Mouse (Mus musculus): ENCODE measurements around the gene Nup62. TPM values are rescaled to one million over a fixed set of nuclear protein-coding genes. Genes with fewer than 3 reads are reported as not detected.

Gene Nup62
- polyA plus RNA-seq, 1 experiment from 2014 or later: 79.3 TPM

- Histone ChIP-seq H3K4me3 (replicated peaks) (no peak overlapping the region), H3K9ac (no peak overlapping the region), H3K4me2 (no peak overlapping the region), H3K27ac (no peak overlapping the region), H3K27me3 (replicated peaks) (no peaks in the 10 kb centered on the region), H3K4me1 (peaks cover 7% of the 10 kb centered on the region), H3K36me3 (0 out of 2 replicates have a peak, but pooled peaks cover 4% of the 10 kb centered on the region), H3K9me3 (no peaks in the 10 kb centered on the region)
- ATAC-seq (ENCODE audit: insufficient read depth, low FRiP score, low read depth): no peak
- WGBS: 83% methylated on average over 4 of the region's 4 CpGs
Observed at GRCm38 (mm10) chr7:44810365-44810764, 5.5 kb upstream of the Nup62 start.

- no peak for ATAC-seq (ENCODE audit: insufficient read depth, low FRiP score, low read depth)
- no peak overlapping the region for H3K27ac ChIP-seq
- H3K27me3 ChIP-seq (replicated peaks): no peaks in the 10 kb centered on the region
- WGBS: 85% methylated on average over 7 of the region's 7 CpGs
- no peak overlapping the region for H3K4me2 ChIP-seq
- H3K9me3 ChIP-seq: no peaks in the 10 kb centered on the region
- H3K36me3 ChIP-seq: 0 out of 2 replicates have a peak, but pooled peaks cover 4% of the 10 kb centered on the region
- H3K4me1 ChIP-seq: peaks cover 7% of the 10 kb centered on the region
- no peak overlapping the region for H3K9ac ChIP-seq
- no peak overlapping the region for H3K4me3 ChIP-seq (replicated peaks)
Observed at GRCm38 (mm10) chr7:44810819-44811557, 4.9 kb upstream of the Nup62 start.

- H3K9ac ChIP-seq: no peak overlapping the region
- H3K36me3 ChIP-seq: 0 out of 2 replicates have a peak, but pooled peaks cover 4% of the 10 kb centered on the region
- H3K4me3 ChIP-seq (replicated peaks): no peak overlapping the region
- no peaks in the 10 kb centered on the region for H3K9me3 ChIP-seq
- H3K4me1 ChIP-seq: peaks cover 11% of the 10 kb centered on the region
- no peak overlapping the region for H3K4me2 ChIP-seq
- no peak for ATAC-seq (ENCODE audit: insufficient read depth, low FRiP score, low read depth)
- no peak overlapping the region for H3K27ac ChIP-seq
- no peaks in the 10 kb centered on the region for H3K27me3 ChIP-seq (replicated peaks)
- 89% methylated on average over 19 of the region's 20 CpGs for WGBS
Observed at GRCm38 (mm10) chr7:44812651-44813325, 3.1 kb upstream of the Nup62 start.

- no peak overlapping the region for H3K27ac ChIP-seq
- 92% methylated on average over 3 of the region's 3 CpGs for WGBS
- no peak for ATAC-seq (ENCODE audit: insufficient read depth, low FRiP score, low read depth)
- no peak overlapping the region for H3K4me3 ChIP-seq (replicated peaks)
- H3K9ac ChIP-seq: no peak overlapping the region
- H3K9me3 ChIP-seq: no peaks in the 10 kb centered on the region
- no peaks in the 10 kb centered on the region for H3K27me3 ChIP-seq (replicated peaks)
- 0 out of 2 replicates have a peak, but pooled peaks cover 4% of the 10 kb centered on the region for H3K36me3 ChIP-seq
- H3K4me1 ChIP-seq: peaks cover 22% of the 10 kb centered on the region
- no peak overlapping the region for H3K4me2 ChIP-seq
Observed at GRCm38 (mm10) chr7:44813985-44814384, 1.9 kb upstream of the Nup62 start.

- peaks cover 4% of the 10 kb centered on the region; the same call in 1 of the 2 replicates for H3K36me3 ChIP-seq
- no peak overlapping the region for H3K9ac ChIP-seq
- no peak overlapping the region for H3K4me2 ChIP-seq
- H3K27ac ChIP-seq: no peak overlapping the region
- no peak for ATAC-seq (ENCODE audit: insufficient read depth, low FRiP score, low read depth)
- no peak overlapping the region for H3K4me3 ChIP-seq (replicated peaks)
- H3K27me3 ChIP-seq (replicated peaks): no peaks in the 10 kb centered on the region
- H3K4me1 ChIP-seq: peaks cover 26% of the 10 kb centered on the region
- WGBS: 89% methylated on average over 4 of the region's 4 CpGs
- H3K9me3 ChIP-seq: no peaks in the 10 kb centered on the region
Observed at GRCm38 (mm10) chr7:44814423-44814822, 1.5 kb upstream of the Nup62 start.

GRCm38 (mm10) chr7:44814952-44815553, 835 bp upstream of the Nup62 start:
- peaks cover 31% of the 10 kb centered on the region for H3K4me1 ChIP-seq
- H3K27ac ChIP-seq: peak overlapping the region; percentile 98
- no peak overlapping the region for H3K9ac ChIP-seq
- WGBS: 32% methylated on average over 14 of the region's 14 CpGs
- ATAC-seq (ENCODE audit: insufficient read depth, low FRiP score, low read depth): no peak
- H3K4me3 ChIP-seq (replicated peaks): peak overlapping the region; percentile 88
- H3K9me3 ChIP-seq: no peaks in the 10 kb centered on the region
- peaks cover 4% of the 10 kb centered on the region; the same call in 1 of the 2 replicates for H3K36me3 ChIP-seq
- H3K27me3 ChIP-seq (replicated peaks): no peaks in the 10 kb centered on the region
- peak overlapping the region; percentile 82 for H3K4me2 ChIP-seq

- Histone ChIP-seq H3K4me1 (peaks cover 39% of the 10 kb centered on the region), H3K4me2 (peak within 1 kb of the TSS; percentile 82), H3K36me3 (no peaks in the 10 kb centered on the region; the same call in 1 of the 2 replicates), H3K27ac (peak within 1 kb of the TSS; percentile 98), H3K27me3 (replicated peaks) (no peaks in the 10 kb centered on the region), H3K4me3 (replicated peaks) (peak within 1 kb of the TSS; percentile 88), H3K9me3 (no peaks in the 10 kb centered on the region), H3K9ac (peak within 1 kb of the TSS; percentile 95)
- peak; percentile 13 for ATAC-seq (ENCODE audit: insufficient read depth, low FRiP score, low read depth)
- WGBS: under 1% methylated on average over 52 of the region's 57 CpGs
Observed at GRCm38 (mm10) chr7:44816470-44817021, 658 bp downstream of the Nup62 start, which contains the start of gene Atf5. Atf5 (minus strand) TSS chr7:44816658.

GRCm38 (mm10) chr7:44817441-44817840, 1.6 kb downstream of the Nup62 start:
- no peak for ATAC-seq (ENCODE audit: insufficient read depth, low FRiP score, low read depth)
- Histone ChIP-seq H3K27ac (peak overlapping the region; percentile 98; the same call in 1 of the 2 replicates), H3K27me3 (replicated peaks) (no peaks in the 10 kb centered on the region), H3K4me3 (replicated peaks) (peak overlapping the region; percentile 88), H3K9me3 (no peaks in the 10 kb centered on the region), H3K4me2 (peak overlapping the region; percentile 82), H3K4me1 (peaks cover 41% of the 10 kb centered on the region), H3K9ac (peak overlapping the region; percentile 95), H3K36me3 (no peaks in the 10 kb centered on the region; the same call in 1 of the 2 replicates)
- 12% methylated on average over 3 of the region's 3 CpGs for WGBS

GRCm38 (mm10) chr7:44818164-44818563, 2.3 kb downstream of the Nup62 start:
- Histone ChIP-seq H3K9ac (peak overlapping the region; percentile 1; the same call in 1 of the 2 replicates), H3K27ac (peak overlapping the region; percentile 98; the same call in 1 of the 2 replicates), H3K4me2 (peak overlapping the region; percentile 82), H3K4me1 (peaks cover 47% of the 10 kb centered on the region), H3K36me3 (no peaks in the 10 kb centered on the region; the same call in 1 of the 2 replicates), H3K27me3 (replicated peaks) (no peaks in the 10 kb centered on the region), H3K4me3 (replicated peaks) (peak overlapping the region; percentile 88), H3K9me3 (no peaks in the 10 kb centered on the region)
- ATAC-seq (ENCODE audit: insufficient read depth, low FRiP score, low read depth): no peak
- 24% methylated on average over 2 of the region's 2 CpGs for whole genome bisulfite sequencing

- H3K27me3 ChIP-seq (replicated peaks): no peaks in the 10 kb centered on the region
- 42% methylated on average over 6 of the region's 6 CpGs for WGBS
- H3K36me3 ChIP-seq: no peaks in the 10 kb centered on the region; the same call in 1 of the 2 replicates
- H3K9me3 ChIP-seq: no peaks in the 10 kb centered on the region
- H3K27ac ChIP-seq: peak overlapping the region; percentile 28; the same call in 1 of the 2 replicates
- peak overlapping the region; percentile 1; the same call in 1 of the 2 replicates for H3K9ac ChIP-seq
- peaks cover 48% of the 10 kb centered on the region for H3K4me1 ChIP-seq
- no peak for ATAC-seq (ENCODE audit: insufficient read depth, low FRiP score, low read depth)
- H3K4me2 ChIP-seq: peak overlapping the region; percentile 82
- H3K4me3 ChIP-seq (replicated peaks): peak overlapping the region; percentile 88
Observed at GRCm38 (mm10) chr7:44818751-44819235, 2.9 kb downstream of the Nup62 start.

GRCm38 (mm10) chr7:44819391-44819790, 3.5 kb downstream of the Nup62 start:
- H3K9me3 ChIP-seq: no peaks in the 10 kb centered on the region
- H3K4me3 ChIP-seq (replicated peaks): no peak overlapping the region; the same call in 1 of the 2 replicates
- H3K27ac ChIP-seq: peak overlapping the region; percentile 28; the same call in 1 of the 2 replicates
- 90% methylated on average over 2 of the region's 2 CpGs for WGBS
- no peak overlapping the region for H3K9ac ChIP-seq
- peaks cover 51% of the 10 kb centered on the region for H3K4me1 ChIP-seq
- no peaks in the 10 kb centered on the region; the same call in 1 of the 2 replicates for H3K36me3 ChIP-seq
- no peaks in the 10 kb centered on the region for H3K27me3 ChIP-seq (replicated peaks)
- no peak for ATAC-seq (ENCODE audit: insufficient read depth, low FRiP score, low read depth)
- peak overlapping the region; percentile 82 for H3K4me2 ChIP-seq

All from stomach, embryonic 15.5 days (tissue).